Mouse (Mus musculus) hindbrain, embryonic 12.5 days (tissue): Measurements from ENCODE around the gene Ctsc. TPM values are rescaled to one million over a fixed set of nuclear protein-coding genes. Genes with fewer than 3 reads are reported as not detected.

ENCODE experiments used
- ATAC-seq: fragments of 200-750 bp; cut with Nextera tagmentation; 2 replicates; pipeline ENCODE4 v1.8.0; 2017; ENCODE audit warnings: moderate TSS enrichment; ENCODE audit not compliant: low FRiP score
- H3K27ac ChIP-seq: fragments of 300-500 bp; sonication (generic); 2 replicates; pipeline ENCODE4 v1.5.1; 2016; ENCODE audit warnings: mild to moderate bottlenecking
- H3K27me3 ChIP-seq: fragments of 300-500 bp; sonication (generic); 2 replicates; pipeline ENCODE4 v1.6.1; 2016; ENCODE audit warnings: mild to moderate bottlenecking
- H3K36me3 ChIP-seq: fragments of 300-500 bp; sonication (generic); 2 replicates; pipeline ENCODE4 v1.6.1; 2016; ENCODE audit warnings: mild to moderate bottlenecking
- H3K4me1 ChIP-seq: fragments of 300-500 bp; sonication (generic); 2 replicates; pipeline ENCODE4 v1.6.1; 2016
- H3K4me2 ChIP-seq: fragments of 300-500 bp; sonication (generic); replicated peaks from 2 replicates; pipeline ENCODE4 v1.6.1; 2016; ENCODE audit warnings: mild to moderate bottlenecking
- H3K4me3 ChIP-seq: fragments of 300-500 bp; sonication (generic); 2 replicates; pipeline ENCODE4 v1.5.1; 2016; ENCODE audit warnings: mild to moderate bottlenecking
- H3K9ac ChIP-seq: fragments of 300-500 bp; sonication (generic); 2 replicates; pipeline ENCODE4 v1.6.1; 2016; ENCODE audit warnings: mild to moderate bottlenecking, moderate library complexity
- H3K9me3 ChIP-seq: fragments of 300-500 bp; sonication (generic); replicated peaks from 2 replicates; pipeline ENCODE4 v1.6.1; 2016; ENCODE audit warnings: mild to moderate bottlenecking
- WGBS: fragments of 180-500 bp; shearing (Covaris S2); methylation state at CpG from one replicate; pipeline ENCODE4 v1.1.7; 2016; 5-methylcytosine and 5-hydroxymethylcytosine counted together
- polyA plus RNA-seq: library from polyadenylated mRNA; unstranded; fragments of >200 nt; fragmentation: Nextera tagmentation; extraction: Ambion mirVana; gene quantifications from 2 replicates; pipeline ENCODE4 v1.2.1, GENCODE M21; 2016

Ctsc gene
- polyA plus RNA-seq, 1 experiment from 2014 or later = 17.3 TPM

DNA sequence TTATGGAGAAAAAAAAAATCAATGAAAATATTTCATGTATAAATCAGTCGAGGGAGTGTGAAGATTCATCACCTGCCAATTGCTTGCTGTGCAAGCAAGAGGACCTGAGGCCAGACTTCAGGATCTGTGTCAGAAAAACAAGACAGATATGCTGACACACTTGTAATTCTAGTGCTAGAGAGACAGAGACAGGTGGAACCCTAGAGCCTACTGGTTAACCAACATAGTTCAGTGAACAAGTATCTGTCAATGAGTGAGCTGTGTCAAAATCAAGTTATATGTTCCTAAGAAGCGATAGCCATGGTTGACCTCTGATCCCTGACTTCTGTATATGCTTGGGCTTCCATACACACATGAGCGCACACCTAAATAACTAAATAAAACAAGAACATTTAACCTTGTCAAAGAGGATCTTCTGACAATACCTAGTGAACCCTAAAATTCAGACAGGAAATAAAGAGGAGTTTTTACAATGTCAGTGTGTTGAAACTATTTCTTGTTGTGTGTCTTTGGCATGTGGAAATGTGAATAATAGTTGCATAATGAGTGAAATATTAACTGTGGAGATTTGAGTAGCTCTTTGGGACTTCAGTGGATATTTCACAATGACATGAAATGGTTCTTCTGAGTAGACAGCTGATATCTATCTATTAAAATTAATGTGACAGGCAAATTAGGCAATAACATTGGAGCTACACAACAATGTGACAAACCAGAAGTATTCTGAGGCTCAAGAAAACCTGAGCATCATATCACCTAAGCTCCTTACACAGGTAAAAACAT is 32.7 kb downstream of the Ctsc start:
- no peaks in the 10 kb centered on the region for H3K36me3 ChIP-seq
- WGBS = 78% methylated on average over 3 of the region's 3 CpGs
- no peak overlapping the region for H3K4me2 ChIP-seq
- no peaks in the 10 kb centered on the region for H3K9me3 ChIP-seq
- H3K9ac ChIP-seq = no peak overlapping the region
- no peak overlapping the region for H3K4me3 ChIP-seq
- no peaks in the 10 kb centered on the region for H3K4me1 ChIP-seq
- no peaks in the 10 kb centered on the region for H3K27me3 ChIP-seq
- H3K27ac ChIP-seq = no peak overlapping the region
- ATAC-seq = no peak

- Histone ChIP-seq H3K27ac (no peak overlapping the region), H3K4me2 (no peak overlapping the region), H3K4me3 (no peak overlapping the region), H3K27me3 (no peaks in the 10 kb centered on the region), H3K36me3 (no peaks in the 10 kb centered on the region), H3K9ac (no peak overlapping the region), H3K4me1 (no peaks in the 10 kb centered on the region), H3K9me3 (no peaks in the 10 kb centered on the region)
- no peak for ATAC-seq
- WGBS = 81% methylated on average over 3 of the region's 3 CpGs
These were observed 38.5 kb downstream of the Ctsc start for GRCm38 (mm10) chr7:88316408-88316807.

DNA sequence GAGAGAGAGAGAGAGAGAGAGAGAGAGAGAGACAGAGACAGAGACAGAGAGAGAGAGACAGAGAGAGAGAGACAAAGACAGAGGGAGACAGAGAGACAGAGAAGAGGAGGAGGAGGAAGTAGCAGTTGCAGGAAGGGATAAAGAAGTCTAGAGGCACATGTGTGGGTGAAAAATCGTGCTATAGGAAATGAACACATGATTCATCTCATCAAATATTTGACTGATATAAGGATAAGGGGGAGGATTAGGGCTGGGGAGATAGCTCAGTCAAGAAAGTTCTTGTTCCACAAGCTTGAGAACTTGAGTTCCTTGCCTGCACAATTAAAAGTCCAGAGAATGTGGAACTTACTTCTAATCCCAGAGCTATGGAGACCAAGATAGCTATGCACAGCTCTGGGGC is 40.6 kb downstream of the Ctsc start:
- no peak overlapping the region for H3K27ac ChIP-seq
- no peaks in the 10 kb centered on the region for H3K36me3 ChIP-seq
- no peak overlapping the region for H3K4me3 ChIP-seq
- no peaks in the 10 kb centered on the region for H3K27me3 ChIP-seq
- H3K4me2 ChIP-seq = no peak overlapping the region
- WGBS = 75% methylated on average over 1 of the region's 1 CpGs
- no peaks in the 10 kb centered on the region for H3K9me3 ChIP-seq
- no peak for ATAC-seq
- H3K9ac ChIP-seq = no peak overlapping the region
- no peaks in the 10 kb centered on the region for H3K4me1 ChIP-seq

DNA sequence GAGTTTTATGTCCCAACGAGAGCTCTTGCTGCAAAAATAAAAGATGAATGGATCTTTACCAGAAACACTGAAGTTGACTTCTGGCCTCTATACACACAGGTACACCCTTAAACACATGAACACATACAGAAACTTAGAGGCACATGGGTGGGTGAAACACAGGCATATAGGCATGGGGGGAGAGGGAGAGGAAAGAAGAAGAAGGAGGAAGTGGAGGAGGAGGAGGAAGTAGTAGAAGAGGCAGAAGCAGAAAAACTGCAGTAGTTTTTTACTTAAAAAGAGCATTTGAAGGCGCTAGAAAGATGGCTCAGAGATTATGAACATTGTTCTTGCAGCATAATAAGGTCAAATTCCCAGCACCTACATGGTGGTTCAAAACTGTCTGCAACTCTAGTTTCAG is 41.0 kb downstream of the Ctsc start:
- Histone ChIP-seq H3K9ac (no peak overlapping the region), H3K4me3 (no peak overlapping the region), H3K27ac (no peak overlapping the region), H3K36me3 (no peaks in the 10 kb centered on the region), H3K27me3 (no peaks in the 10 kb centered on the region), H3K4me1 (no peaks in the 10 kb centered on the region), H3K4me2 (no peak overlapping the region), H3K9me3 (no peaks in the 10 kb centered on the region)
- 85% methylated on average over 2 of the region's 2 CpGs for WGBS
- no peak for ATAC-seq

DNA sequence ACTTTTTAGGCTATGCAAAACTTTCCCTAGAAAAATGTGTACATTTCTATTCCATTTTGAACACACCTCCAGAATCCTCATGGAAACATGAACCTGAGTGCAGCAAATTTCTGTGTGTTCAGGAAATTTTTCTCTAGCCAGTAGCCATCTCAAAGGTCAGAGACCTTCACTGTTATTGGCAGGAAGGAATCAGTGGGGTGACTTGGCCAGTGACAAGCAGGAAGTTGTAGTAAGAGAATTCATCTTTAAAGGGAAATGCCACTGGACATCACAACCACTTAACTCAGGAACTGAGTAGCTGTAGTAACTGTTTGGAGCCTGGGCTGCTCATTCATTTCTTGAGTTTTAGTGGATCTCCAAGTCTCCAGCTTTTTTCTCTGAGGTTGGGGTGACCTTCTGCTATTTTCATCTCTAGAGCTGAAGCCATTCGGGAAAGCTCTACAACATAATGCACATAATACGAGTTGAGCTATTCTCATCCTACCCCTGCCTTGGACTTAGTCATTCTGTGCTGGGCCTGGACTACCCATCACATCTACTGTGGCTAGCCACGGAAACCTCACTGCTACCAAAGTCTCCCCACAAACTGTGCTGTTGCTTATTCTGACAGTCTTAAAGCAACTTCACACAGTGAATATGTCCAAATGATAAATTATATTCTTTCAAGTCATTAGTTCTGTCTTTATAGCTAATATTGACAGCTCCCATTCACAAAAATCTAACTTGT is 41.7 kb downstream of the Ctsc start:
- Histone ChIP-seq H3K36me3 (no peaks in the 10 kb centered on the region), H3K9me3 (no peaks in the 10 kb centered on the region), H3K9ac (no peak overlapping the region), H3K4me3 (no peak overlapping the region), H3K4me1 (no peaks in the 10 kb centered on the region), H3K27ac (no peak overlapping the region), H3K27me3 (no peaks in the 10 kb centered on the region), H3K4me2 (no peak overlapping the region)
- 87% methylated on average over 3 of the region's 3 CpGs for WGBS
- no peak for ATAC-seq

DNA sequence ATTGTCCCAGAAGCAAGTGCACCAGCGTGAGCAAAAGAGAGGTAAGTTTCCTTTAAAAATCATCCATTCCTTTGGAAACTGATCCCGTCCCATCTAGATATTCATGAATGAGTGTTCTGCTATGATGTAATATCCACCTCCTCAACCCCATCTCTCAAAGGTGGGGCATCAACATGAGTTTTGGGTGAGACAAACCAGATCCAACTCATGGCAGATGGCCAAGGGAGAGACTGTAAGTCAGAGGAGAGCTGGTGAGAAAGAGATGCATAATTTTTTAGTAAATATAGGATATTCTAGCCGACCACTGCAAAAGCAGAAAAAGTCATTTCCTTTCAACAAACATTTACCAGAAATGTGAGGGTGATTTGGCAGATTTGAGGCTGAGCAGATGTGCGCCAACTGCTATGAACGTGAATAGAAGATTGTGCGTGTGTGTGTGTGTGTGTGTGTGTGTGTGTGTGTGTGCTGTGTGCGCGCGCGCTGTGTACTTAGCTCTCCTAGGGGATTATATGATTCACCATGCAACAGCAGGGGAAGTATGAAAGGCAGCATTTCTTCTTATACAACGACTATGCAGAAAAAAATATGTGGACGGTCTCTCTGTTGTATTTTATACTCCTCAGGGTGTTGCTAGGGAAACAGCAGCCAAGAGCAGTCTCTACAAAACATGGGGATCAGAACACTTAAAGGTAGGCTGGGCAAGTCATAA is 42.9 kb downstream of the Ctsc start:
- 83% methylated on average over 12 of the region's 12 CpGs for WGBS
- Histone ChIP-seq H3K9ac (no peak overlapping the region), H3K4me3 (no peak overlapping the region), H3K4me1 (no peaks in the 10 kb centered on the region), H3K27me3 (no peaks in the 10 kb centered on the region), H3K9me3 (no peaks in the 10 kb centered on the region), H3K4me2 (no peak overlapping the region), H3K36me3 (no peaks in the 10 kb centered on the region), H3K27ac (no peak overlapping the region)
- ATAC-seq = no peak

DNA sequence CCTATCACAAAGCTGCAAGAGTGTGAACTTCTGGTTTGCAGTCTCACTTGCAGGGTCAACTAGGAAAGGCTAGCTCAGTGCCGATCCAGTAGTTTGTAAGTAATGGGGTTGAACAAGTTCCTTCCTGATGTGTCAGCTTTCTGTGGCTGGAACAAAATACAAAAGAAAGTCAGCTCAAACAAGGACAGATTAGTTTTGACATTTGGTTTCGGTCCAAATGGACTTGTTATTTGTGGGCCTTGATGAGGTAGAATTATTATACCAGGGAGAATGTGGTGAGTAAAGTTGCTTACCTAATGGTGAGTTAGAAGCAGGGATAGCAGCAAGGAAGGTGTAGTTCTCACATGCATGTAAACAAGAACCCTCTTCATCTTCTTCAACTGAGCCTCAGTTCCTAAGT is 44.5 kb downstream of the Ctsc start:
- ATAC-seq = no peak
- Histone ChIP-seq H3K9me3 (no peaks in the 10 kb centered on the region), H3K27ac (no peak overlapping the region), H3K9ac (no peak overlapping the region), H3K4me2 (no peak overlapping the region), H3K4me3 (no peak overlapping the region), H3K4me1 (no peaks in the 10 kb centered on the region), H3K36me3 (no peaks in the 10 kb centered on the region), H3K27me3 (no peaks in the 10 kb centered on the region)
- WGBS = 82% methylated on average over 2 of the region's 2 CpGs

GRCm38 (mm10) chr7:88327495-88327894 is 49.6 kb downstream of the Ctsc start:
- Histone ChIP-seq H3K27me3 (no peaks in the 10 kb centered on the region), H3K4me2 (no peak overlapping the region), H3K4me3 (no peak overlapping the region), H3K27ac (no peak overlapping the region), H3K4me1 (no peaks in the 10 kb centered on the region), H3K9me3 (no peaks in the 10 kb centered on the region), H3K36me3 (no peaks in the 10 kb centered on the region), H3K9ac (no peak overlapping the region)
- ATAC-seq = no peak

DNA sequence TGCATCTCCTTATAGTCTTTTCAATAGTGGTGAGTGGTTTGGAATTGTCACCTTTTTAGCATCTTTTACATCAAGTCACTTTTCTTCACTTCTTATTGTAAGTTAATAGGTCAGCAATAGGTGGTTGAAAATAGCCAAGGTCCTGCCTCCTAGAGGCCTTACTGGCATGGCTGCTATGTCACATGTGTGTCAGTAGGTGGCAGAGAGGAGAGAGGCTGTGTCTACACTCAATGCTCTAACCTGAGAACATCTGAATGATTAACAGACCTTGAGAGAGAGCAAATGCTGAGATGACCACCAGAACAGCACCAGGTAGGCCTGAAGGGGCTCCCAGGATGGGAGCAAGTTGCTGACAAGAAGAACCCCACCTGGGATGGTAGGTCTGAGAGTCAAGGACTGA is 65.9 kb downstream of the Ctsc start:
- no peak for ATAC-seq

DNA sequence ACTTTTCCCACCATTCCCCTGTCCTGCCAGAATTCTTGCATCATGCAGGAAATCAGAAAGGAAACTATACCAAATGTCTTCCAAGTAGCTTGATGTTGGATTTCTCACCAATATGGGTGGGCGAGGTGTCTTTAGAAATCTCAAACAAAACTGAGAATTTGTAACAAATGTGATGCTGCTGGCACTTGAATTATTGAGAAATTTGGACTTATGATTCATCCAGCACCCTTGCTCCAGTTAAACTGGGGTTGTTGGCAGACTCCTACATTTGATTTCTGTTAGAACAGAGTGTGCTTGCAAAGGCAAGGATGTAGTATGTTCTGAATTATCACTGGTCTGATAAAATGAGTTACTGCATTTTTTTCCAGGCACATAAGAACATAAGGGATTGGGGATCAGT is 68.2 kb downstream of the Ctsc start:
- 85% methylated on average over 1 of the region's 1 CpGs for WGBS
- no peak overlapping the region for H3K27ac ChIP-seq
- H3K36me3 ChIP-seq = no peaks in the 10 kb centered on the region
- H3K27me3 ChIP-seq = no peaks in the 10 kb centered on the region
- H3K4me2 ChIP-seq = no peak overlapping the region
- H3K9me3 ChIP-seq = no peaks in the 10 kb centered on the region
- H3K4me1 ChIP-seq = no peaks in the 10 kb centered on the region
- no peak for ATAC-seq
- H3K9ac ChIP-seq = no peak overlapping the region
- no peak overlapping the region for H3K4me3 ChIP-seq

More for the DNA sequence above, 65.9 kb downstream of the Ctsc start:
- H3K36me3 ChIP-seq = no peaks in the 10 kb centered on the region
- H3K4me3 ChIP-seq = no peak overlapping the region
- no peak overlapping the region for H3K9ac ChIP-seq
- no peak overlapping the region for H3K4me2 ChIP-seq
- no peaks in the 10 kb centered on the region for H3K9me3 ChIP-seq
- no peaks in the 10 kb centered on the region for H3K27me3 ChIP-seq
- no peaks in the 10 kb centered on the region for H3K4me1 ChIP-seq
- H3K27ac ChIP-seq = no peak overlapping the region

DNA sequence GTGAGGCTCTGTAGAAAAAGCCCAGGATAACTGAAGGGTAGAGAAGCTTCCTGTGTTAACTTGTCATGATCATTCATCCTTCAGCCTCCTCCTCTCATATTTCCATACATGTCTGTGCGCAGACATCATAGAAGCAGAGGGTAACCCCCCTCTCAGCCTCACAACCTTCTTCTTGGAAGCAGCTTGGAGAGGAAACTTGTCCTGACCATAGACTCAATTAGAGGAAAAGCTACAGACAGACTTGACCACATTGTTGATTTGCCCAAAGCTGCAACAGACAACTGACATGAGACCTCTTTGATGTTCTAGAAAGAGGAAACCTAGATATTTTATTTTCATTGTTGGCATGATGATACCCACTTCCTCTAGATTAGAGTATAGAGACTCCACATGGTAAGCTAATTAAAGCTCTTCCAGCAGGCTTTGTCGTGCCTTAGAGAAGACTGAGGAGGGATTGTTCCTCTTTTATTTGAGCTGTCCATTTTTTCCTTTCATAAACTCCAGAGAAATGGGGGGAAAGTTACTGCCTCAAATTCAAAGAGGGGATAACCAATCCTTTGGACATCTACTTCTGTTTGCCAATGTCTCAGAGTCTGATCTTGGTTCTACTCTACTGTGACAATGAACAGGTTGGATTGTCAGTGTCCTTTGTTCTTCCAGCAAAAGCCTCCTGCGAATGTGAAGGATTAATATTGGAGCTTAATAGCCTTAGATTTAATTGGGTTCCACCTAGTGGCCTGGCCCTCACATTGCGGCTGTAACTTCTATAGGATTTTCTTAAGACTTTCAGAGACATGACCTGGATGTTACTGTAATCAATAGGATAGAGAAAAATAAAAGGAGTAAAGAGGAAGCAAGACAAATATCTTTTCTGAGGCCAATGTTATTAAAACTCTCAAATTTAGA is 79.2 kb downstream of the Ctsc start:
- H3K36me3 ChIP-seq = no peaks in the 10 kb centered on the region
- no peak overlapping the region for H3K9ac ChIP-seq
- H3K9me3 ChIP-seq = no peaks in the 10 kb centered on the region
- no peak overlapping the region for H3K4me2 ChIP-seq
- ATAC-seq = no peak
- H3K4me3 ChIP-seq = no peak overlapping the region
- H3K27me3 ChIP-seq = no peaks in the 10 kb centered on the region
- WGBS = 46% methylated on average over 4 of the region's 4 CpGs
- H3K4me1 ChIP-seq = no peaks in the 10 kb centered on the region
- no peak overlapping the region for H3K27ac ChIP-seq
